Mouse (Mus musculus): ENCODE data around the gene Llgl1.

The Llgl1 gene

GRCm38 (mm10) chr11:60726601-60727391, 27.3 kb downstream of the Llgl1 start, which contains the start of gene Flii:
Gene Flii (minus strand): TSS chr11:60727263.
- DNase-seq (ENCODE audit: low read depth, low spot score) = peak; percentile 82

DNA sequence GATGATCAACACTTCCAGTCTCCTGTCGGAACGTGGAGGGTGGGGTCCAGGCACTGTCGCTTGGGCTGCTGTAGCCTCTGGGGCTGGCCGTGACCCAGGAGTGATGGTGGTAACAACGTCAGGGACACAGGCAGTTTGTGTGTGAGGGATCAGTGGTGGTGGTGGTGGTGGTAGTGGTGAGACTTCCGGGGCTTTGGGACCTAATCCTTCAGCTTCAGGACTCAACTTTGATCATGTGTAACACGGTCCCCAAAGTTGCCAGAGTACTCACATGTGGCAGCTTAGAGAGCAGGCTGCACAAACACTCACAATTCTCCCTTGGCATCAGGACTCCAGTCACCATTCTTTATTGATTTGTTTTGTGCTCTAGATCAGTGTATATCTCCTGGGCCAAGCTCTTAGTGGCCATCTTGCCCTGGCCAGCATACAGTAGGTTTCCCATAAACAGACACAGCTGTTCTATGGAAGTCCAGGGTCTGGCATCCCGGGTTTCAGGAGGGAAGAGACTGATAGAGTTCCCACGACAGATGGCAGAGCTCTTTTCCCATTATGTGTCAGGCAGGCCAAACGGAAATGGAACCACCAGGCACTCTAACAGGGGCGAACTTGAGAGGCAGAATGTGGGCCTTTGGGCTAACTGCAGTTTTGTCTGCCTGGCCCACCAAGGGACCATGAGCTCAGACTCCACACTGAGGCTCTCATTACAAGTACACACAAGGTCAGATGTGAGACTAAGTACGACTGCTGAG, 28.0 kb downstream of the Llgl1 start:
- DNase-seq (ENCODE audit: low read depth, low spot score) = no peak

DNA sequence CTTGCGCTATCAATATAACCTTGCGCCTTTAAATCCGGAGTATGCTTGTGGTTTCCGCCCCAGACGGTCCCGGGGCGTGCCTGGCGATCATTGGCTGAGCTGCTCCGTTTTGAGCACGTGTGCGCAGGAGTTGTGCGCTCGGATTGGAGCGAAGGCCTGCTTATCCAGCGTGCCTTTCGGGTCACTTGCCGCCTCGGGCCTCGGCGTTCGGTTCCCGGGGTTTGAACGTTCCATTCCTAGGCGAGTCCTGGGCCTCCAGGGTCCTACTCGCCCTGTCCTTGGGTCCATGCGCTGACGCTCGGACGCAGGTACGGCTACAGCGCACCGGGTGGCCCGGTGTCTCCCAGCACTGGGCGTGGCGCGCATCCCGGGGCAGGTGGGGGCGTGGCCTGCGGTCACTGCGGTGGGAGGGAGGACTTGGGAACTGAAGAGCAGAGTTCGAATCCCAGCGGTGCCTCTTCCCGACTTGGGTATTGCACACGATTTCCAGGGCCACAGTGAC, 28.8 kb downstream of the Llgl1 start, which contains the start of gene Mief2:
Gene Mief2, plus strand, starts transcription at position 139 of the 502 bp plus-strand sequence.
- DNase-seq (ENCODE audit: low read depth, low spot score) = peak; percentile 99

GRCm38 (mm10) chr11:60729217-60729641, 29.7 kb downstream of the Llgl1 start:
- no peak for DNase-seq (ENCODE audit: low read depth, low spot score)

GRCm38 (mm10) chr11:60730169-60730568, 30.6 kb downstream of the Llgl1 start:
- DNase-seq (ENCODE audit: low read depth, low spot score) = no peak

DNA sequence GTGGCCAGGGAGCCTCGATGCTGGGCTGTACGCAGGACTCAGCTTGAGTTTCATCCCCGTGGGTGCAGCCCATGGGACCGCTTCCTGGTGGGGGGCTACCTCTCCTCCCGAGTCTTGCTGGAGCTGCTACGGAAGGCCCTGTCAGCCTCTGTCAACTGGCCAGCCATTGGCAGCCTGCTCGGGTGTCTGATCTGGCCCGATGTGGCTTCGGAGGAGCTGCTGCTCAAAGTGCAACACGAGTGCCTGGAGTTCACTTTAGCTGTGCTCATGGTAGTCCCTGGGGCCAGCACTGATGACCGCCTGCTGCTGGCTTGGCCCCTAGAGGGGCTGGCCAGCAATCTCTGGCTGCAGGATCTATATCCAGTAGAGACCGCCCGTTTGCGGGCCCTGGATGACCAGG, 31.7 kb downstream of the Llgl1 start:
- DNase-seq (ENCODE audit: low read depth, low spot score) = no peak

- no peak for DNase-seq (ENCODE audit: low read depth, low spot score)
These were observed 34.7 kb downstream of the Llgl1 start for GRCm38 (mm10) chr11:60734206-60734605.

DNA sequence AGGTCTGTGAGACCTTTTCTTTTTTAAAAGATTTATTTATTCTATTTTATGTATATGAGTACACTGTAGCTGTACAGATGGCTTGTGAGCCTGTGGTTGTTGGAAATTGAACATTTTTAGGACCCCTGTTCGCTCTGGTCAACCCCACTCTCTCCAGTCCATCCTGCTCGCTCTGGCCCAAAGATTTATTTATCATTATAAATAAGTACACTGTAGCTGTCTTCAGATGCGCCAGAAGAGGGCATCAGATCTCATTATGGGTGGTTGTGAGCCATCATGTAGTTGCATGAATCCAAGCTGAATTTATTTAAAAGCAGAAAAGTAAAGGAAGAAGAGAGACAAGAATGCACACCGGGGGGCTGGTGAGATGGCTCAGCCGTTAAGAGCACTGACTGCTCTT, 35.7 kb downstream of the Llgl1 start:
- no peak for DNase-seq (ENCODE audit: low read depth, low spot score)

- no peak for DNase-seq (ENCODE audit: low read depth, low spot score)
These were observed 37.0 kb downstream of the Llgl1 start for GRCm38 (mm10) chr11:60736491-60736890.

- DNase-seq (ENCODE audit: low read depth, low spot score) = no peak
These were observed 37.9 kb downstream of the Llgl1 start for GRCm38 (mm10) chr11:60737450-60737849.

GRCm38 (mm10) chr11:60740321-60740720, 40.8 kb downstream of the Llgl1 start:
- DNase-seq (ENCODE audit: low read depth, low spot score) = no peak

DNA sequence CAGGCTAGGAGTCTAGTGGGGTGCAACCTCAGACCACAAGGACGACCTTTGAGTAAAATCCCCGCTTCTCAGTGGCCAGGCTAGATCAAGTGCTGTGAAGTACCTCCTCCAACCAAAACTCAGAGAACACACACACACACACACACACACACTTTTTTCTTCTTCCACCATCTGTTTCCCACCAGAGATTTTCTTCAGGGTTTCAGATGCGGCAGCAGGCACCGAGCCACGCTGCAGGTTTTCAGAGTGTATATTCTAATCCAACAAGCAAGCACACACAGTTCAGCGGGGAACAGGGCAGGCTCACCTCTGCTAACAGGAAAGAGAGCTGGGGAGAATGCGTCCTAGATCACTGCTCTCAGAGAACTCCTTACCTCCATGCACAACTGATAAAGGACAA, 56.0 kb downstream of the Llgl1 start:
- peak; percentile 31 for DNase-seq (ENCODE audit: low read depth, low spot score)

DNA sequence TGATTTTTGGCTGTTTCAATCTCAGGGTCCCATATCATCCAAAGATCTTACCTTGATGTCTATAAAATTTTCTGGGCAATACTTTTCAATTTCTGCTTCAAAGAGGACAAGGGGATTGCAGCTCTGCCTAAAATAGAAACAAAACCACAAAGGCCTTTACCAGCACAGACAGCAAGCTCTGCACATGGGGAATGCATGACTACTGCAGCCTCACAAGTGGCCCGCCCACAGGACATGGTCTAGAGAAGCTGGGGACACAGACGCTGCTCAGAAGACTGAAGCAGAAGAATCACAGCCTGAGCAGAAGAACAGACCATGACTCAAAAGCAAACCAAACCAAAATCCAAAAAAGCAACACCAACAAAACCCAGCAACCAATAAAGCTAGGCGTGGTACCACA, 62.2 kb downstream of the Llgl1 start:
- DNase-seq (ENCODE audit: low read depth, low spot score) = peak; percentile 52

Measured in brain, adult 2 months (tissue).